8 mouse cellular contexts compared by ENCODE assay signal in the genomic region with DNA sequence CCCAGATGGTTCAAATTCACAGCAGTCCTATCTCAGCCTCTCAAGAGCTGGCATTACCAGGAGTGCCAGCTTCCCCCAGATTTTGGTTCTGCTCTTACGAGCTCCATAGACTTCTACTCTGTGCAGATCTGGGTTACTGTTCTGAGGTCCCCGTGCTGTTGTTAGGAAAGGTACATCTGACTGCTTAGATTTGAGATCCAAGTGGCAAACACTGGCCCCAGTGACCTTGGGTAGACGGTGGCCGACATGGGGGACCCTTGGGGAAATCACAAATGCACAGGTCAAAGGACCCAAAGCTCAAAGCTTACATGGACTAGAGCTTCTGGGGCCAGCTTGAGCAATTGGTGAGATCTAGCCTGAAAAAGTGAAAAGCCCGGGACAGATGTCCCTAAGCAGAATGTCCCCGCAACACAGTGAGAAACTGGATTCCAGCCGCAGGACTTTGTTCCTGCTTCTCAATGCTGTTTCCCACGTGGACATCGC. TPM values are rescaled to one million over a fixed set of nuclear protein-coding genes. Genes with fewer than 3 reads are reported as not detected.
DNase-seq lines count a peak whose midpoint lies in the region; ATAC-seq and TF ChIP-seq lines count a peak whose summit lies in the region.

No protein-coding gene starts in this region.

- H3K27ac ChIP-seq in lung, embryonic 16.5 days (ENCODE audit: low read length): peak overlapping the region; percentile 33
- H3K27ac ChIP-seq in embryonic facial prominence, embryonic 15.5 days (replicated peaks): peak overlapping the region; percentile 71
- H3K27ac ChIP-seq in limb, embryonic 13.5 days: peak overlapping the region; percentile 52; the same call in 1 of the 2 replicates
- H3K27ac ChIP-seq in small intestine, adult 2 months (ENCODE audit: insufficient read depth, low read depth, low read length): 0 out of 2 replicates have a peak overlapping the region, but pooled peaks have one; percentile 3

- no peak for ATAC-seq in lung, embryonic 16.5 days (ENCODE audit: low read depth)
- ATAC-seq in embryonic facial prominence, embryonic 15.5 days (ENCODE audit: insufficient number of reproducible peaks, low FRiP score, low TSS enrichment, low read depth): no peak
- no peak for ATAC-seq in limb, embryonic 13.5 days (ENCODE audit: low FRiP score, low read depth)

- no peak for TF ChIP-seq POLR2A in small intestine, adult 2 months (IDR thresholded peaks at IDR 0.05; ENCODE audit: low read depth, low read length)

- H3K9me3 ChIP-seq in lung, embryonic 16.5 days (ENCODE audit: control insufficient read depth, low read length): no peaks in the 10 kb centered on the region
- no peaks in the 10 kb centered on the region for H3K9me3 ChIP-seq in embryonic facial prominence, embryonic 15.5 days (replicated peaks)
- H3K9me3 ChIP-seq in limb, embryonic 13.5 days: no peaks in the 10 kb centered on the region

- peak overlapping the region; percentile 71; the same call in 1 of the 2 replicates for H3K4me2 ChIP-seq in lung, embryonic 16.5 days (ENCODE audit: low read depth, low read length)
- H3K4me2 ChIP-seq in embryonic facial prominence, embryonic 15.5 days (replicated peaks): peak overlapping the region; percentile 72; the same call in 1 of the 2 replicates
- H3K4me2 ChIP-seq in limb, embryonic 13.5 days (replicated peaks): peak overlapping the region; percentile 88

- DNase-seq in lung, adult 18-20 months: no peak
- no peak for DNase-seq in natural killer cell, adult 2 months (ENCODE audit: low spot score in 2 of 2)
- no peak for DNase-seq in right cerebral cortex, postnatal 36 days (ENCODE audit: low spot score in 2 of 2)
- no peak for DNase-seq in thymus, postnatal 14 days

- WGBS in lung, embryonic 16.5 days: 28% methylated on average over 9 of the region's 9 CpGs
- 45% methylated on average over 9 of the region's 9 CpGs for WGBS in embryonic facial prominence, embryonic 15.5 days
- WGBS in limb, embryonic 13.5 days: 52% methylated on average over 9 of the region's 9 CpGs
- 43% methylated on average over 9 of the region's 9 CpGs for WGBS in small intestine, adult 2 months

- no peaks in the 10 kb centered on the region for H3K27me3 ChIP-seq in lung, embryonic 16.5 days (ENCODE audit: control insufficient read depth, insufficient read depth, low read depth, low read length)
- H3K27me3 ChIP-seq in embryonic facial prominence, embryonic 15.5 days: no peaks in the 10 kb centered on the region
- no peaks in the 10 kb centered on the region for H3K27me3 ChIP-seq in limb, embryonic 13.5 days
- H3K27me3 ChIP-seq in small intestine, adult 2 months (ENCODE audit: control insufficient read depth, insufficient read depth, low read length): no peaks in the 10 kb centered on the region

- peak overlapping the region; percentile 68; the same call in 1 of the 2 replicates for H3K4me3 ChIP-seq in lung, embryonic 16.5 days (ENCODE audit: low read length)
- peak overlapping the region; percentile 77 for H3K4me3 ChIP-seq in embryonic facial prominence, embryonic 15.5 days (replicated peaks)
- H3K4me3 ChIP-seq in limb, embryonic 13.5 days: peak overlapping the region; percentile 89
- no peak overlapping the region for H3K4me3 ChIP-seq in small intestine, adult 2 months (ENCODE audit: low read depth, low read length)

- no peak for TF ChIP-seq CTCF in small intestine, adult 2 months (IDR thresholded peaks at IDR 0.05; ENCODE audit: extremely low read depth, insufficient read length, insufficient replicate concordance, low read depth, low read length)

- peaks cover 38% of the 10 kb centered on the region for H3K36me3 ChIP-seq in lung, embryonic 16.5 days (ENCODE audit: control insufficient read depth, insufficient read depth, low read length)
- H3K36me3 ChIP-seq in embryonic facial prominence, embryonic 15.5 days: peaks cover 48% of the 10 kb centered on the region
- peaks cover 66% of the 10 kb centered on the region for H3K36me3 ChIP-seq in limb, embryonic 13.5 days
- H3K36me3 ChIP-seq in small intestine, adult 2 months (ENCODE audit: control insufficient read depth, insufficient read depth, low read length): peaks cover 21% of the 10 kb centered on the region

- H3K4me1 ChIP-seq in lung, embryonic 16.5 days (replicated peaks; ENCODE audit: control insufficient read depth, insufficient read depth, low read length): peaks cover 33% of the 10 kb centered on the region
- H3K4me1 ChIP-seq in embryonic facial prominence, embryonic 15.5 days: peaks cover 43% of the 10 kb centered on the region
- H3K4me1 ChIP-seq in limb, embryonic 13.5 days: peaks cover 40% of the 10 kb centered on the region
- H3K4me1 ChIP-seq in small intestine, adult 2 months (ENCODE audit: control insufficient read depth, insufficient read depth, insufficient read length, low read length): peaks cover 20% of the 10 kb centered on the region

- peak overlapping the region; percentile 40 for H3K9ac ChIP-seq in lung, embryonic 16.5 days (ENCODE audit: low read length)
- no peak overlapping the region for H3K9ac ChIP-seq in embryonic facial prominence, embryonic 15.5 days
- H3K9ac ChIP-seq in limb, embryonic 13.5 days: 0 out of 2 replicates have a peak overlapping the region, but pooled peaks have one; percentile 91

RNA-seq across cellular contexts. Expression of gene Ftl1, which starts 2.9 kb away (rescaled TPM):
- 4,912 and 5,024 TPM in 2 replicates for polyA plus RNA-seq in lung, embryonic 16.5 days (2015; fragmentation: Nextera tagmentation; extraction: Ambion mirVana)
- 4,629 and 4,755 TPM in 2 replicates for polyA plus RNA-seq in embryonic facial prominence, embryonic 15.5 days (2015; fragmentation: Nextera tagmentation; extraction: Ambion mirVana)
- polyA plus RNA-seq in limb, embryonic 13.5 days (2015; fragmentation: Nextera tagmentation; extraction: Ambion mirVana): 5,430 and 5,479 TPM in 2 replicates
- 1,857 and 2,336 TPM in 2 replicates for polyA plus RNA-seq in small intestine, adult 2 months (2012; rRNA removed)

RNA-seq across cellular contexts. Expression of gene Bax, which starts 9.9 kb away (rescaled TPM):
- 135 and 136 TPM in 2 replicates for polyA plus RNA-seq in lung, embryonic 16.5 days (2015; fragmentation: Nextera tagmentation; extraction: Ambion mirVana)
- polyA plus RNA-seq in embryonic facial prominence, embryonic 15.5 days (2015; fragmentation: Nextera tagmentation; extraction: Ambion mirVana): 156 and 158 TPM in 2 replicates
- polyA plus RNA-seq in limb, embryonic 13.5 days (2015; fragmentation: Nextera tagmentation; extraction: Ambion mirVana): 167 and 170 TPM in 2 replicates
- 57.1 and 105 TPM in 2 replicates for polyA plus RNA-seq in small intestine, adult 2 months (2012; rRNA removed)

RNA-seq across cellular contexts. Expression of gene Ruvbl2, which starts 18.9 kb away (rescaled TPM):
- polyA plus RNA-seq in lung, embryonic 16.5 days (2015; fragmentation: Nextera tagmentation; extraction: Ambion mirVana): 159 and 160 TPM in 2 replicates
- polyA plus RNA-seq in embryonic facial prominence, embryonic 15.5 days (2015; fragmentation: Nextera tagmentation; extraction: Ambion mirVana): 146 and 159 TPM in 2 replicates
- polyA plus RNA-seq in limb, embryonic 13.5 days (2015; fragmentation: Nextera tagmentation; extraction: Ambion mirVana): 142 and 144 TPM in 2 replicates
- 22.3 and 54.3 TPM in 2 replicates for polyA plus RNA-seq in small intestine, adult 2 months (2012; rRNA removed)

RNA-seq across cellular contexts. Expression of gene Gys1, which starts 22.1 kb away (rescaled TPM):
- 53.8 and 54.1 TPM in 2 replicates for polyA plus RNA-seq in lung, embryonic 16.5 days (2015; fragmentation: Nextera tagmentation; extraction: Ambion mirVana)
- polyA plus RNA-seq in embryonic facial prominence, embryonic 15.5 days (2015; fragmentation: Nextera tagmentation; extraction: Ambion mirVana): 40.6 and 42.0 TPM in 2 replicates
- polyA plus RNA-seq in limb, embryonic 13.5 days (2015; fragmentation: Nextera tagmentation; extraction: Ambion mirVana): 41.7 and 45.9 TPM in 2 replicates
- 9.5 and 9.6 TPM in 2 replicates for polyA plus RNA-seq in small intestine, adult 2 months (2012; rRNA removed)

RNA-seq across cellular contexts. Expression of gene Tulp2, which starts 24.9 kb away (rescaled TPM):
- 0.39 and 0.57 TPM in 2 replicates for polyA plus RNA-seq in lung, embryonic 16.5 days (2015; fragmentation: Nextera tagmentation; extraction: Ambion mirVana)
- polyA plus RNA-seq in embryonic facial prominence, embryonic 15.5 days (2015; fragmentation: Nextera tagmentation; extraction: Ambion mirVana): 1.1 and 1.8 TPM in 2 replicates
- polyA plus RNA-seq in limb, embryonic 13.5 days (2015; fragmentation: Nextera tagmentation; extraction: Ambion mirVana): 1.0 and 1.2 TPM in 2 replicates
- 0.09 TPM in 1 of 2 replicates, not detected in the other for polyA plus RNA-seq in small intestine, adult 2 months (2012; rRNA removed)

Comparison
In these comparisons a context has a peak if more than half of its experiments do, and no peak if none do; other contexts are left out.
1. H3K27ac ChIP-seq: peak in every context shown above with its lines; median percentile 71 in embryonic facial prominence, embryonic 15.5 days; 52 in limb, embryonic 13.5 days; 33 in lung, embryonic 16.5 days; 3 in small intestine, adult 2 months.